Mouse (Mus musculus) telencephalon, adult 2 months (tissue): ENCODE results near the gene Plekhg6.

Experiments
- DNase-seq: peaks from one replicate; pipeline ENCODE4 v3.0.0-alpha.2; 2011; ENCODE audit warnings: low read depth, low spot score

The Plekhg6 gene

GRCm38 (mm10) chr6:125354352-125355151, 26.0 kb downstream of the Plekhg6 start:
- DNase-seq, result peak; percentile 17

GRCm38 (mm10) chr6:125353655-125354054, 26.9 kb downstream of the Plekhg6 start:
- DNase-seq, result no peak

GRCm38 (mm10) chr6:125353221-125353620, 27.4 kb downstream of the Plekhg6 start:
- no peak for DNase-seq

- DNase-seq, result no peak
Observed at GRCm38 (mm10) chr6:125352811-125353210, 27.8 kb downstream of the Plekhg6 start.

GRCm38 (mm10) chr6:125352046-125352384, 28.6 kb downstream of the Plekhg6 start:
- DNase-seq, result no peak

GRCm38 (mm10) chr6:125351368-125352045, 29.1 kb downstream of the Plekhg6 start:
- no peak for DNase-seq

GRCm38 (mm10) chr6:125350995-125351324, 29.6 kb downstream of the Plekhg6 start:
- no peak for DNase-seq

GRCm38 (mm10) chr6:125350231-125350994, 30.2 kb downstream of the Plekhg6 start:
- no peak for DNase-seq

GRCm38 (mm10) chr6:125349575-125350230, 30.9 kb downstream of the Plekhg6 start:
- peak; percentile 10 for DNase-seq

GRCm38 (mm10) chr6:125348721-125349574, 31.6 kb downstream of the Plekhg6 start, which contains the start of gene Tnfrsf1a:
Tnfrsf1a (plus strand) TSS chr6:125349362.
- DNase-seq, result no peak

GRCm38 (mm10) chr6:125346029-125346428, 34.6 kb downstream of the Plekhg6 start:
- DNase-seq, result no peak

- no peak for DNase-seq
Observed at GRCm38 (mm10) chr6:125345625-125346024, 35.0 kb downstream of the Plekhg6 start.

GRCm38 (mm10) chr6:125344866-125345265, 35.7 kb downstream of the Plekhg6 start:
- no peak for DNase-seq

GRCm38 (mm10) chr6:125344084-125344483, 36.5 kb downstream of the Plekhg6 start:
- no peak for DNase-seq

GRCm38 (mm10) chr6:125342198-125342597, 38.4 kb downstream of the Plekhg6 start:
- no peak for DNase-seq

GRCm38 (mm10) chr6:125340244-125340643, 40.3 kb downstream of the Plekhg6 start:
- DNase-seq, result no peak

- no peak for DNase-seq
Observed at GRCm38 (mm10) chr6:125338791-125339660, 41.6 kb downstream of the Plekhg6 start.

GRCm38 (mm10) chr6:125334356-125334755, 46.2 kb downstream of the Plekhg6 start:
- DNase-seq, result no peak

- no peak for DNase-seq
Observed at GRCm38 (mm10) chr6:125333112-125333899, 47.3 kb downstream of the Plekhg6 start.
